Mouse (Mus musculus) CH12.LX (cell line): ENCODE data around the gene Acaca.

ENCODE experiments used
- CTCF ChIP-seq, 2 experiments: IDR thresholded peaks in 1 of 2; conservative IDR thresholded peaks in 1 of 2; 2 replicates each; pipeline ENCODE4 v1.5.1; 2011 to 2012; ENCODE audit warnings: low read depth in 2 of 2, low read length in 2 of 2, improper control_type of control experiment in 1 of 2, inconsistent platforms in 1 of 2, mild to moderate bottlenecking in 1 of 2, moderate library complexity in 1 of 2
- E2F4 ChIP-seq: IDR thresholded peaks from 2 replicates; pipeline ENCODE4 v1.6.1; 2011; ENCODE audit warnings: low read depth, low read length, improper control_type of control experiment; ENCODE audit not compliant: insufficient replicate concordance
- GABPA ChIP-seq: IDR thresholded peaks from 2 replicates; pipeline ENCODE4 v1.6.1; 2012; ENCODE audit warnings: low read depth, low read length, improper control_type of control experiment, inconsistent platforms; ENCODE audit not compliant: insufficient replicate concordance
- JUND ChIP-seq: conservative IDR thresholded peaks from 2 replicates; pipeline ENCODE4 v1.6.1; 2011; ENCODE audit warnings: low read depth, low read length, improper control_type of control experiment
- POLR2A ChIP-seq: IDR thresholded peaks from 2 replicates; pipeline ENCODE4 v1.6.1; 2011; ENCODE audit warnings: low read depth, mild to moderate bottlenecking, improper control_type of control experiment, low read length
- POLR2AphosphoS2 ChIP-seq: IDR thresholded peaks from 2 replicates; pipeline ENCODE4 v1.6.1; 2011; ENCODE audit warnings: low read depth, low read length, improper control_type of control experiment
- RCOR1 ChIP-seq: conservative IDR thresholded peaks from 2 replicates; pipeline ENCODE4 v1.6.1; 2012; ENCODE audit warnings: low read depth, mild to moderate bottlenecking, inconsistent platforms, low read length, improper control_type of control experiment

- TF ChIP-seq CTCF (conservative IDR thresholded peaks at IDR 0.05 in 1 of 2, IDR thresholded peaks at IDR 0.05 in 1 of 2; ENCODE audit: low read depth in 2 of 2, low read length in 2 of 2) (no peak), POLR2A (no peak), POLR2AphosphoS2 (no peak), GABPA (no peak), RCOR1 (no peak), E2F4 (no peak), JUND (no peak)
Measured at GRCm38 (mm10) chr11:84218951-84219350, 89.5 kb downstream of the Acaca start.
